Mouse (Mus musculus) stomach, embryonic 14.5 days (tissue): ENCODE measurements at regions not wholly inside any gene's neighbourhood (a gene's known extent, or its start where the extent isn't known, plus 50 kb on each side); places are given as distances from the start of the nearest gene placed in this dataset.

Experiments
- ATAC-seq: fragments of 200-750 bp; cut with Nextera tagmentation; 2 replicates; pipeline ENCODE4 v1.8.0; 2017; ENCODE audit warnings: low read depth, moderate TSS enrichment; ENCODE audit not compliant: insufficient number of reproducible peaks, insufficient read depth, low FRiP score
- H3K27ac ChIP-seq: fragments of 300-500 bp; sonication (generic); 2 replicates; pipeline ENCODE4 v1.5.1; 2014; ENCODE audit warnings: mild to moderate bottlenecking, low read length, moderate library complexity, mixed read lengths
- H3K27me3 ChIP-seq: fragments of 300-500 bp; sonication (generic); 2 replicates; pipeline ENCODE4 v1.6.1; 2014; ENCODE audit warnings: low read length, control low read depth, mixed read lengths; ENCODE audit not compliant: control insufficient read depth, insufficient read depth
- H3K36me3 ChIP-seq: fragments of 300-500 bp; sonication (generic); 2 replicates; pipeline ENCODE4 v1.6.1; 2014; ENCODE audit warnings: mild to moderate bottlenecking, control low read depth, low read length, moderate library complexity, mixed read lengths; ENCODE audit not compliant: control insufficient read depth, insufficient read depth
- H3K4me1 ChIP-seq: fragments of 300-500 bp; sonication (generic); 2 replicates; pipeline ENCODE4 v1.6.1; 2014; ENCODE audit warnings: low read length, control low read depth, mixed read lengths; ENCODE audit not compliant: control insufficient read depth, insufficient read depth
- H3K4me2 ChIP-seq: fragments of 300-500 bp; sonication (generic); replicated peaks from 2 replicates; pipeline ENCODE4 v1.6.1; 2014; ENCODE audit warnings: low read depth, low read length, control low read depth
- H3K4me3 ChIP-seq: fragments of 300-500 bp; sonication (generic); 2 replicates; pipeline ENCODE4 v1.5.1; 2014; ENCODE audit warnings: low read depth, low read length, control low read depth
- H3K9ac ChIP-seq: fragments of 300-500 bp; sonication (generic); replicated peaks from 2 replicates; pipeline ENCODE4 v1.6.1; 2014; ENCODE audit warnings: low read depth, mild to moderate bottlenecking, control low read depth, low read length, moderate library complexity, mixed read lengths
- H3K9me3 ChIP-seq: fragments of 300-500 bp; sonication (generic); 2 replicates; pipeline ENCODE4 v1.6.1; 2016; ENCODE audit warnings: low read depth, low read length, control low read depth; ENCODE audit not compliant: control insufficient read depth
- WGBS: fragments of 180-500 bp; shearing (Covaris S2); extraction: QIAGEN DNeasy Blood & Tissue Kit; methylation state at CpG from one replicate; pipeline ENCODE4 v1.1.7; 2014; 5-methylcytosine and 5-hydroxymethylcytosine counted together

DNA sequence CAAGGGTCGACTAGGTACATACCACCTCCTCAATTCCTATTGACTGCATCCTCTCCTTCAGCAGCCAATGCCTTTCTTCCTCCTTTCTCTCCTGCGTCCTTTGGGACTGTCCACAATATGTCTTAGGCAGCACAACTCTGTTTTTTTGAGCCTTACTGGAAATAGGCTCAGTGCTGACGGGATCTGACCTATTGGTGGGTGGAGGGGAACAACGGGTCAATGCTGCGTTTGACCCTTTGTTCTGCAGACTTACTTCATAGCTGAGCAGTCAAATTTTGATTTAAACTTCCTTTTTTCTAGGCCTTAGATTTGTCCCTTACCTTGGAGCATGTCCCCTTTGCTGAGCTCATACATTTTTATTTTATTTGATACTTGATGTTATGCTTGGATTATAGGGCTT lies 103.4 kb downstream of the Gm10295 start:
- Histone ChIP-seq H3K9ac (no peak overlapping the region), H3K9me3 (no peaks in the 10 kb centered on the region), H3K4me2 (no peak overlapping the region), H3K27ac (no peak overlapping the region), H3K27me3 (no peaks in the 10 kb centered on the region), H3K4me1 (no peaks in the 10 kb centered on the region), H3K36me3 (no peaks in the 10 kb centered on the region), H3K4me3 (no peak overlapping the region)
- ATAC-seq, result no peak
- WGBS, result 68% methylated on average over 5 of the region's 5 CpGs

DNA sequence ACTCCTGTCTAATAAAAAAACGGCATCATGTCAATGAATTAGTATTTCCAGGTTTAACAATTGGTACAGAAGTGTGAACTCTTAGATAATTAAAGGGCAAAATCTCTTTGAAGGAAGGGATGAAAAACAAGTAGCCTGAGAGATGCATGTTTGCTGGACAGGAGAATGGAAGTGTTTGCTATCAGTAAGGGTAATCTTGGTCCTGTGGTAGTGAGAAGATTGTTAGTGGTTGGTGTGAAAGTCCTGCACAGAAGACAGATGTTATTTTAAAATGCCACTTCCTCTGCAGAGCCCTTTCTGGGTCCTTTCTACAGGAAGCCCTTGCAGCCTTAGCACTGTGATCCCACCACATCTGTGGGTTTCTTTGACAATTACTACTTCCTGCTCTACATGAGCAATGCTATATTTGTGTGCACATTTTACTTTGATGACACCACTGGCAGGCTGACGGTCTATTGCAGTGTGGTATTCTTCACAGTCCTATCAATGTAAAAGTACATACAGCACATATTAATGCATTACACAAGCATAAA lies 108.8 kb downstream of the Gm10295 start:
- Histone ChIP-seq H3K27ac (no peak overlapping the region), H3K4me2 (no peak overlapping the region), H3K9ac (no peak overlapping the region), H3K4me1 (no peaks in the 10 kb centered on the region), H3K9me3 (no peaks in the 10 kb centered on the region), H3K36me3 (no peaks in the 10 kb centered on the region), H3K4me3 (no peak overlapping the region), H3K27me3 (no peaks in the 10 kb centered on the region)
- whole genome bisulfite sequencing, result 81% methylated on average over 2 of the region's 2 CpGs
- ATAC-seq, result no peak

DNA sequence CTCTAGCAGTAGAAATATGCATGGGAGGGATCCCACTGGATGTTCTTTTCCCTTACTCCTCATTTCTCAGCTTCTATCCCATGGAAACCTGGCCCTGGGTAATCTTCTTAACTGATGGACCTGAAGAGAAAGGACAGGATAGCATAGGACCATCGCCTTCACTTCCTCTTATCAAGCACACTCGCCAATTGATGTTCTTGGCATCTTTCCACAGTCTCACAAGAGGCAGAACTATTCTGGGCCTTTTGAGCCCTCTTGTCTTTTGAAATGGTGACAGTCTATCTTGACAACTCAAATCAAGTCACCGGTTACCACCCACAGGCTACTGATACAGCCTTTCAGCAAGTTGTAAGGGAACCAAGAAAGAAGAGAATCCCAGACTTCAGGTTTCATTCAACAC lies 112.1 kb downstream of the Gm10295 start:
- Histone ChIP-seq H3K9ac (no peak overlapping the region), H3K4me3 (no peak overlapping the region), H3K4me2 (no peak overlapping the region), H3K9me3 (no peaks in the 10 kb centered on the region), H3K27me3 (no peaks in the 10 kb centered on the region), H3K36me3 (no peaks in the 10 kb centered on the region), H3K4me1 (peaks cover 6% of the 10 kb centered on the region), H3K27ac (no peak overlapping the region)
- WGBS, result 79% methylated on average over 3 of the region's 3 CpGs
- ATAC-seq, result no peak

DNA sequence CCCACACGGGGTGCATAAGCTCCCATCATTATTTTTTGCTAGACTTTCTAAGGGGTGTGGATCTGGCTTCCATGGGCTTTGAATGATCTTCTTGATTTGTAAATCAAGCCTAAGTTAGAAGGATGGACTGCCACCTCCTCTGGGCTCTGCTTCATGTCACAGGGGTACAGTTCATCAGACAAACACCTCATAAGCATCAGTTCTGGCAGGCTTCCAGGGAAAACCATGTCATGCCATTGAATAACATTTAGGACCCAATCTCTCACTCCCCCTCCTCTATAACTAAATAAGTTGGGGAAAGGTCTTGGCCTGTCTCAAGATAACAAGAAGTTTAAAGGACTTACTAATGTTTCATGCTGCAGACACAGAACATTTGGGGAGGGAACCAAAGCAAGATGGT lies 115.0 kb downstream of the Gm10295 start:
- H3K4me1 ChIP-seq, result peaks cover 17% of the 10 kb centered on the region
- H3K4me2 ChIP-seq, result no peak overlapping the region
- ATAC-seq, result no peak
- H3K27ac ChIP-seq, result no peak overlapping the region
- H3K36me3 ChIP-seq, result no peaks in the 10 kb centered on the region
- H3K27me3 ChIP-seq, result no peaks in the 10 kb centered on the region
- H3K9ac ChIP-seq, result no peak overlapping the region
- H3K4me3 ChIP-seq, result no peak overlapping the region
- no peaks in the 10 kb centered on the region for H3K9me3 ChIP-seq
- WGBS, result 49% methylated on average over 1 of the region's 1 CpGs

DNA sequence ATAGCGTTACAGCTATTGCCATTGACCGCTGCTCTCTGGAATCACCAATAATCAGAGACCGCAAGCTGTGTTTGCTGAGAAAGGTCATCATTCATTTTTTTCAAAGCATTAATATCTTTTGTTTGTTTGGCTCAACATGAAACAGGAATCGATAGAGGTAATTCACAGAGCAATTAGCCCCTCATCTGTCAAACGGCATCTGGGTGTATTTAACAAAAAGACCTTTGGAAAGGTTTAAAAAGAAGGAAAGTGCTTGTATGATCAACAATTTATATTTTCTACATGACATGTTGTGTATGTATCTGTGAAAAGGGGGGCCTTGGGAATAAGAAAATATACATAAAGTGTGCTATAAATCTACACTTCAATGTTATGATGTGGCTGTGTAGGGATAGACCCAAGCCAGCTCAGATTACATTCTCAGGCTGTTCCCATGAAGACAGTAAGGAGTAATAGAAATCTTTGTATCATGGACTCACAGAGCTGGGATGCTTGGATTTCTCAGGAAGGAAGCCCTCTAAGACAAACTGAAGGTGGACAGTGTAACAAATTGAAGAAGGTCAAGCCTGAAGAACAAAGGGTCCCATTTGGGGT lies 117.0 kb downstream of the Gm10295 start:
- WGBS, result 20% methylated on average over 5 of the region's 5 CpGs
- no peak overlapping the region for H3K9ac ChIP-seq
- H3K4me2 ChIP-seq, result peak overlapping the region; percentile 26
- no peak overlapping the region for H3K4me3 ChIP-seq
- H3K27me3 ChIP-seq, result no peaks in the 10 kb centered on the region
- peaks cover 19% of the 10 kb centered on the region for H3K4me1 ChIP-seq
- no peak for ATAC-seq
- H3K36me3 ChIP-seq, result no peaks in the 10 kb centered on the region
- peak overlapping the region; percentile 75 for H3K27ac ChIP-seq
- H3K9me3 ChIP-seq, result no peaks in the 10 kb centered on the region

DNA sequence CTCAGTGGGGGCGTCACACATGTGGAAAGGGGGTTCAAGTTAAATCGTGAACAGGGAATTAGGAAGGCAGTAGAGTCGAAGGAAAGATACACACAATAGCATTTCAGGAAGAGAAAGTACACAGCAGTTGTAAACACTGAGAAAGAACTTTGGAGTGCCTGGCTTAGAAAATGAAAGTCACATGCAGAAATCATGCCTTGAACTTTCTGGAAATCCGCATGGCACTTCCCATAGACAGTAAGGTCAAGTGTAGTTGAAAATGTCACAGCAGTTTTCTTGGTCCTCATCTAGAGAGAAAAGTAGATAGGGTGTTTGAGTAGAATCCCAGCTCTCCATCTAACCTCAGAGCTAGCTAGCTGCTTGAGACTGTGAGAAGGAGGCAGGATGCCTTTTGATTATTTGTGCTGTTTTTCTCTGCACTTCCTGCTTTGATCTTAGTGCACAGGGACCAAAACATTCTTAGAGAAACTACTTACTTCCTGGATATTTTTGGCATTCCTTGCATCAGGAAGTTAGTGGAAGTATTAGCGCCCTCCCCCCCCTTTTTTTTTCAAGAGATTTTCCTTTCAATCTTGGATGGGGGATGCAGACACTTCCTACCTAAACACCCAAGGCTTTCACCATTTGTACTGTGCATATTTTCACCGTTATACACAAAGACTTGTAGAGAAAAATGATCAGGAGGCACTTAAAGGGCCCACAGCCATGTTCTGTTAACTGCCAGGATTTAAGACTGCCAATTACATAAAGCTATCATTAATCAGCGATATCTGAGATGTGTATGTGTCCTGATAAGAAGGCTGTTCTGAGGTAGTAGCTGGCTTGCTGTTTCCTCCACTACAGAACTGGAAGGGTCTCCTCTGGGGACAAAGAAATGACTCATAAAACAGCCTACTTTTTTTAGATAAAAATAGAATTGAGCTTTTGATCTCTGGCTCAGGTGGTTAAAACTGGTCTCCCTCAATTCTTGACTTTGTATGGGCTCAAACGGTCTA lies 118.2 kb downstream of the Gm10295 start:
- H3K4me2 ChIP-seq, result no peak overlapping the region
- H3K27ac ChIP-seq, result peak overlapping the region; percentile 29; the same call in 1 of the 2 replicates
- H3K9ac ChIP-seq, result no peak overlapping the region
- no peaks in the 10 kb centered on the region for H3K27me3 ChIP-seq
- no peaks in the 10 kb centered on the region for H3K36me3 ChIP-seq
- no peak for ATAC-seq
- H3K4me3 ChIP-seq, result no peak overlapping the region
- no peaks in the 10 kb centered on the region for H3K9me3 ChIP-seq
- H3K4me1 ChIP-seq, result peaks cover 19% of the 10 kb centered on the region
- 47% methylated on average over 8 of the region's 8 CpGs for WGBS

DNA sequence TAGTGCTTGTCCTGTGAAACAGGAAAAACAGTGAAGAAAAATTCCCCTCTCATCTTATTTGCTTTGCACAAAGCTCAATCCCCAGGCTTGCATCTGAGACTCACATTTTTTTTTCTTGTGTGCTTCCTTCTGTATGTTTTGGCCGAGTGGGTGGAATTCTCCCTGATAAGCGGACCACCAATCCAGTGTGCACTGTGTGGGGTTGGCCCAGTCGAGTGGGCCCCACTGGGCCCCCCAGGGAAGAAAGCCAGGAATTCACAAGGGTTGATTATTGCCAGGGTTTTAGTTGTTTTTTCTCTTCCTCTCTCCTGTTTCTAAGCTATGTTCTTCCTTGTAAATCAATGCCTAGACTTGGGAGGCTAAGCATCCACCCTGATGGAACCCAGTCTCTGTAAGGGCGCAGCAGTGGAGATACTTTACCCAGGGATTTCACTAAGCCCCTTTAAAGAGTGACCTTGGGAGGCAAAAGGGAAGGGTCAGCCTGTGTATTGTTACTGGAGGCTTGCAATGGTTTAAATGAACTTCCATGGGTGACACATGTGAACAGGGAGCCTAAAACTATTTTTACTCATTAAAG lies 120.3 kb downstream of the Gm10295 start:
- peaks cover 19% of the 10 kb centered on the region for H3K4me1 ChIP-seq
- H3K9ac ChIP-seq, result no peak overlapping the region
- H3K4me2 ChIP-seq, result no peak overlapping the region
- WGBS, result 45% methylated on average over 4 of the region's 4 CpGs
- no peak for ATAC-seq
- no peaks in the 10 kb centered on the region for H3K9me3 ChIP-seq
- no peaks in the 10 kb centered on the region for H3K27me3 ChIP-seq
- H3K36me3 ChIP-seq, result no peaks in the 10 kb centered on the region
- no peak overlapping the region for H3K4me3 ChIP-seq
- no peak overlapping the region for H3K27ac ChIP-seq

DNA sequence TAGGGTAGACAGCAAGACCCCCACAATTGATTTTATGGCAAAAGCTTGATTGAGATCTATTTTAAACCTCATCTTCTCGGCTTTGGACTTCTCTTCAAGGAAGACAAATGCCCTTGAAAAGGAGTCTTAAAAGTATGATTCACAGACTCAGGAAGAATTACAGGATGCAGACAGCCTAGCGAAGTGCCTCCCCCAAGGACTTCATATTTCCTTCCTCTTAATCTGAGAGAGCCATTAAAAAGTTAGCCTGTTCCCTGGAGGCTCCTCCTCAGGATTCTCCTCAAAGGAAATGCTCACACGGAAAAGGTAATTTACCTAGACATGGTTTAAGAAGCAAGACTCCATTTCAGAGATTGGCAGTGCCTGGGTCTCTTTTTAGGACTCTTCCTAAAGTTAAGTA lies 122.1 kb downstream of the Gm10295 start:
- no peak for ATAC-seq
- Histone ChIP-seq H3K27me3 (no peaks in the 10 kb centered on the region), H3K9ac (no peak overlapping the region), H3K9me3 (no peaks in the 10 kb centered on the region), H3K4me3 (no peak overlapping the region), H3K4me1 (peaks cover 20% of the 10 kb centered on the region), H3K4me2 (no peak overlapping the region), H3K36me3 (no peaks in the 10 kb centered on the region), H3K27ac (peak overlapping the region; percentile 23; the same call in 1 of the 2 replicates)
- 65% methylated on average over 3 of the region's 3 CpGs for WGBS
